Mouse (Mus musculus) frontal cortex, adult (tissue): ENCODE measurements around the gene Ank3.

Experiments
- ATAC-seq: cut with Nextera tagmentation; 2 replicates; pipeline ENCODE4 v1.9.2; 2017; ENCODE audit warnings: mild to moderate bottlenecking, moderate library complexity, mixed read lengths; ENCODE audit not compliant: low TSS enrichment

Ank3 gene

DNA sequence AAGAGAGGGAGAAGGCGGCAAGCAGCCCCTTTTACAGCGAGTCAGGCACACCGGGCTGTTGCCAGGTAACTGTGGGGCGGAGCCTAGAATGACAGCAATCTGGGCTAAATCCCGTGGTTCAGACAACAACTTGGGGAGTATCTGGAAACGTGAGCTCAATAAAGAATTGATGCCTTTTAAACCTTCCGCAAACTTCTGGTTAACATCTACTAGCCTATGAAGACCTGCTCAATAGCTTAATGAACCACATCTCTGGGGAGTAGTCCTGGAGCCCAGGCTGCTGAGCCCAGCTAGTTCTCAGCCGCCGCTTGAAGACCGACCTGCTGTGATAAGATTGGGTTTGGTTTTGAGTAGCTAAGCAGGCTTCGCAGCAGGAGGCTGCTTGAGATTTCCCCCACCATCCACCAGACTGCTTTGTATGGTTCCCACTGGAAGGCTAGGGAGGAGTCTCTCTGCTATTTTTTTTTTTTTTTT lies 175.7 kb downstream of the Ank3 start:
- peak; percentile 36; the same call in 1 of the 2 replicates for ATAC-seq

DNA sequence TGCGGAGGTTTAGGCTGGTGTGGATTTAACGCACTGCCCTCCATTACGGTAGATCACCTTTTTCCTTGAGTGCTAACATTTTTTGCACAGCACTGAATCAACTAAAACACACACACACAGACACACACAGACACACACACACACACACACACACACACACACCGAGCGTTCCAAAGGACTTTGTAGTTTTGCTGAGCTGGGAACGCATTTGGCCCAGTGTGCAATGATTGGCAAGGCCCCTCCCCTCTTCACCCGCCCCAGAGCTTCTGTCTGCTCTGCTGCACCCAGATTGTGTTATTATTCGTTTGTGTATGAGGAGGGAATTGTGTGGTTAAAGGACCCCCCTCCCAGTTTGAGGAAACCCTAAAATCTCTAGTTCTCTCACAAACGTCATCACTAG lies 176.3 kb downstream of the Ank3 start:
- no peak for ATAC-seq

DNA sequence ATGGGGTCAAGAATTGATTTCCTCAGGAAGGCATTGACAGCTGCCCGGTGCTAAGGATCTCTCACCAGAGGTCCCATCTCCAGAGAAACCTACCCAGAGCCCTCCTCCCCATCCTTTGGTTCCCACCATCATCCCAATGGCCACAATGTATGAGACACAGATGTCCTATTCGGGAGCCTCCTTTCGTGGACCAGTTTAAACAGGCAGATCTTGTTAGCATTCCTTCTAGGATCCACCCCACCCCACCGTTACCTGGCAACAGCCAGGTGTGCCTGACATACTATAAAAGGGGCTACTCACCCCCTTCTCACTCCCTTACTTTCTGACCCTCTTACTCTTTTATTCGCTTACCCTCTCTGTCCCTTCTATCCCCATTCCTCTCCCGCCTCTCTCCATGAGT lies 176.9 kb downstream of the Ank3 start:
- ATAC-seq: no peak

GRCm38 (mm10) chr10:69576264-69576663 lies 177.7 kb downstream of the Ank3 start:
- ATAC-seq: no peak

DNA sequence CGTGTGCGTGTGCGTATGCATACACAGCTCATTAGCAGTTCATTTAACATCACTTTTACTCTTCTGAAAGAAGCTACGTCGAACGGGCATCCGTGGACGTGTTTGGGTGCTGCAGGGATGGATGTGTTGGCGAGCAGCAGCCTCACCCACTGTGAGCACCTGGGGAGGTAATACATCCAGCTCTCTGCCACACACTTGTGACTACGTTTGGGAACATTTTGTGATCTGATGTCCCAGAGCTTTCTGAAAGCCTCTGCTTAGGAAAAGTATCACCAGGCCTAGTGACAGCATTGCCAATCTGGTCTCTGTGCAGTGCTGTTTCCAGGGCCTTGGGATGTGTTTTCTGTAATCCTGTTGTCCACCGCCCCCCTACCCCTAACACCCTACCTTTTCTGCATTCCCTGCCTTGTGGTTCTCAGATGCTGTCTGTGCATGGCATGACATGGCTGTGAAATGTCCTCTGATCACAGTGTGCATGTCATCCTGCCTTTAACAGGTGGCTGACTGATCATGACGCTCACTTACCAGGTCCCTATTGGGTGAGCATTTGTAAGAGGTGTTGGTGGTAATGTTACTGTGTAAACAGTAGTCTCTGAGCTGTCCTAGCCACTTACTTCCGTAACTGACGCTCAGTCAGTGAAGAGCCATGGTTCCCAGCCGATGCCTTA lies 178.6 kb downstream of the Ank3 start:
- ATAC-seq: 0 out of 2 replicates have a peak, but pooled peaks have one; percentile 6

DNA sequence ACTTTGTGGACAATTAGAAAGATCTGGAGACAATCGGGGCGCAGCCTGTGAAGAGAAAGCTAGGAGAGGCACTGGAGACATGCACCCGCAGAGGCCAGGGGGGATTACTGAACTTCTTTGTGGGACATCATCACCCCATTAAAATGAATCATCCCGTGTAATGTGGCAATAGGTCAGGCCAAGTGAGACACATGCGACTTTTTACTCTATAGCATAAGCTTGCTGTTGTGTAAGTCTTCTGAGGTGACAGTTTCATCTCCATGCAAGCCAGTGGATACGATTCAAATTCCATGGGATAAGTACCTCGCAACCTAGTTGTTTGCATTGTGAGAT lies 179.1 kb downstream of the Ank3 start:
- no peak for ATAC-seq

DNA sequence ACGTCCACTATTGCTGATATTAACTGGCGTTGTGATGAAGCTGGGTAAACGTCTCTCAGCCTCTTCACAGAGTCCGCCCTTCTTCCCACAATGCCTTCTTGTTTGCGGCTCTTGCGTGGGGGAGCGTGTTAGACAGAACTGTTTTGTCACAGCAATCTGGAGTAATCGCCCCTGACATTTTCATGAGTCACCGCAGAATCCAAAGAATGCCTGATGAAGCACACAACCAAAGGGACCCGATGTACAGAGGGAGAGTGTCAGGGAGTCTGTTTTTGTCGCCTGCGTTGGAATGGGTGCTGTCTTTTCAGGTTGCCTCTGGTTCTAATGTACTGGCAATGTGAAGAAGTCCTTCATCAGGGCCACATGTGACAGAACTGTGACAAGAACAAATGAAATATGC lies 181.0 kb downstream of the Ank3 start:
- ATAC-seq: peak; percentile 63

DNA sequence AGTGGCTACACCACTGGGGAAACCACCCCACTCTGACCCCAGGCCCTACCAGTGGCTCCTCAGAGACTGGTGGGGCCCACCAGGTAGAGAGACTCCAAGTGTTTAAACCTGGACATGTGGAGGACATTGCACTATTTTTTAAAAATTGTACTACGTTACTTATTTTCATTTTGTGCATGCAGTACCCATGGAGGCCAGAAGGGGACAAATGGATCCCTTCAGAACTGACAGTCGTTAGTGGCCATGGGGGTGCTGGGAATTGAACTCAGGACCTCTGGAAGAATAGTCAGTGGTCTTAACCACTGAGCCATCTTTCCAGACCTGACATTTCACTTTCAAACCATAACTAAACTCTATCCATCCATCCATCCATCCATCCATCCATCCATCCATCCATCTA lies 183.0 kb downstream of the Ank3 start:
- ATAC-seq: no peak

DNA sequence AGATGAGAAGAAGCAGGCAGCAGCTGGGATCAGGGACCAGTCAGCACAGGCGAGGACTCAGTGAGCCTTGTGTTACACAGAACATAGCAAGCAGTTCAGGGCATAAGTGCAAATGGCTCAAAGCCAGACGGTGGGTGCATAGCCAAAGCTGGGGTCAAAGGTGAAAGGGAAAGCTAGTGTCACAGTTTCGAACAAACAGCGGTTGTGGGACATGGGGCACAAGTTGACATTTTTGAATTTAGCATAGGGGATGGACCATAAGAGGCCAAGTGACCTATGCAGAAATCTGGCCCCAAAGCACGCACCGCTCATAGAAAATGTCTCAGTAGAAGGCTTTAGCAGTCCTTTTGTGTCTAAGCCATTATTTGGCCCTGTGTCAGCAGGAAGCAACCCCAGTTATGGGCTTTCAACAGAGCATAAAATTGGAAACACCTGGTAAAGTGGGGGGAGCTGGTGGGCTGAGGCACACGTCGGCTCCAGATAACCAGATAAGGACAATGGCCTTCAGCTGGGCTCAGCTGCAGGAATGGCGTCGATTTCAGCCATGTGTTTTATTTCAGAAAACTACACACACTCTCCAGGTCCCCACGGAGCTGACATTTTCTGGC lies 185.4 kb downstream of the Ank3 start:
- ATAC-seq: no peak

DNA sequence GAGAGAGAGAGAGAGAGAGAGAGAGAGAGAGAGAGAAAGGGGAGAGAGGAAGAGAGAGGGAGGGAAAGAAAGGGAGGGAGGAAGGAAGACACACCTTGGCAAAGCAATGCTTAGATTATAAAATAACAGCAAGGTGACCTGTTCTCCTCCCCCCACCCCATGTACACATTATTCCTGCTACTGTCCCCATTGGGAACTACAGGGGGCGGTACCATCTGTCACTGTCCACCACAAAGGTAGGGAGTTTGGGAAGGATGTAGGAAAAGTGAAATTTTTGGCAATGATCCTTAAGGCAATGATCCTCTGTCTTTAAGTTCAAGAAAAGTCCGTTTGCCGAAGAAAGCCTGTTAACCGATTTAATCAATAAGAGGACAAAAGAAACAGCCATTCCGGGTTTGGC lies 186.0 kb downstream of the Ank3 start:
- ATAC-seq: no peak

- no peak for ATAC-seq
These were observed 186.7 kb downstream of the Ank3 start for GRCm38 (mm10) chr10:69585271-69585670.

GRCm38 (mm10) chr10:69594186-69595131 lies 195.9 kb downstream of the Ank3 start:
- peak; percentile 76 for ATAC-seq

- ATAC-seq: no peak
These were observed 196.9 kb downstream of the Ank3 start for GRCm38 (mm10) chr10:69595487-69595886.

DNA sequence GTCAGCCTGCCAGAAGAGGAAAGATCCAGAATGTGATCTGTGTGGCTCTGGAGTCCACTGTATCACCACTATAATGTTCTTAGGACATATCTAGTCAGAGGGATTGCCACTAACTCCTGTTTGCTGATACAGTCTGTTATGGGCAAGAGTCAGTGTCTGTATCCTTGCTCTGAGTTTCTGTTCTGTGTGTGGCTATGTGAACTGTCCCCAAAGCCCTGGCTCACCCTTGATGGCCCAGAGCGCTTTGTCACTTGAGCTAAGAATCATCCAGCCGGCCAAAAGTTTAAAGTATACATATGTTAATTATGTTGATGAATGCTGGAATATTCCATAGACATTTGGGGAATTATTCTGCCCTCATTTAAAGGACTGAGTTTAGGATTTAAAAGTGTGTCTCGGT lies 202.9 kb downstream of the Ank3 start:
- no peak for ATAC-seq

DNA sequence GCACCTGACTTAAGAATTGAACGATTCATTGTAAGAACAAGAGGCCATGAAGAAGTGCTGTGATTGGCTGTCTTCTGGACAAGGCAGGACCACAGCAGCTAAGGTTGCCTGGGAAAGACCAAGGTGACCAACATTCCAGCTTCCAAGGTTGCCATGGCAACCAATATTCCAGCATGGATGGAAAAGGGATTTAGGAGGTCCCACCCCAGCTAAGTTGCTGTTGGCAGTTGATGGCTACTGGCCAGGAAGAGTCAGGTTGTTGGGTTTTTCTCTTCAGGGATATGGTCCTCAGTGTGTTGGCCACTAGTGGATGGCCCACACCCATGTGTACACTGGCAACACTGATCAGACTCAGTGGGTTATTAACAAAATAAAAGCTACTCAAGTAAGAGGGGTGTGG lies 204.1 kb downstream of the Ank3 start:
- ATAC-seq: no peak

- ATAC-seq: peak; percentile 61; the same call in 1 of the 2 replicates
These were observed 206.0 kb downstream of the Ank3 start for GRCm38 (mm10) chr10:69604609-69605008.

- ATAC-seq: peak; percentile 86
These were observed 206.6 kb downstream of the Ank3 start for GRCm38 (mm10) chr10:69605211-69605610.

GRCm38 (mm10) chr10:69607611-69608119 lies 209.1 kb downstream of the Ank3 start:
- ATAC-seq: no peak

DNA sequence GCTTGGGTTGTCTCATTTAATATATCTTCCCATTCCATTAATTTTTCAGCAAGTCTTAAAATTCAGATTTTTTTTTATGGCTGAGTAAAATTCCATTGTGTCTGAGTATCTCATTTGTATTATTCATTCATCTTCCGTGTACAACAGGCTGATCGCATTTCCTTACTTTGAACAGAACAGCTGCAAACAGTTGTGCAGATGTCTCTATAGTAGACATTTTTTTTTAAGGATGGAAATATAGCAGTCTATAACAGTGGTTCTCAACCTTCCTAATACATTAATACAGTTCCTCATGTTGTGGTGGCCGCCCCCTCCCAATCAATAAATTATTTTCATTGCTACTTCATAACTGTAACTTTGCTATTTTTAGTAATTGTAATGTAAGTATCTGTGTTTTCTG lies 212.7 kb downstream of the Ank3 start:
- ATAC-seq: no peak

DNA sequence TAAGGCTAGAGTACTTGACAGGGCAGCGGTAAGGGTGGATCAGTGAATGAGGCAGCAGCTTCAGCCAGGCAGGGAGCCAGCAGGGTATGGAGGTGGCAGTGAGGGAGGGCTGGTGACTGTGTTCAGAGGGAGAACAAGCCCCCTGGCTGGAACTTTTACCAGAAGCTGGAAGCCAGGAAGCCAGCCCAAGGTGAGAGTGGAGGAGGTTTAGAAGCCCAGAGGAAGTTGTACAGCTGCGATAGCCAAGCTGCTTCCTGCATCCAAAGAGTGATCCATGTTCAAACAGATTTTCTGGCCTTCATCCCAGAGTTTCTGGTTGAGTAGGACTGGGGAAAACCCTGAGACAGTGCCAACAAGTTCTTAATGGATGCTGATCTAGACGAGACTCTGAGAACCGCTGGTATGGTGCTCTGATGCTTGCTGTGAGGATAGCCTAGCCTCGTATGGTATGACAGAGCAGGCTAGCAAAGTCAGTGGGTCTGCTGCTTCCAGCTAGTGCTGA lies 213.3 kb downstream of the Ank3 start:
- peak; percentile 86 for ATAC-seq

DNA sequence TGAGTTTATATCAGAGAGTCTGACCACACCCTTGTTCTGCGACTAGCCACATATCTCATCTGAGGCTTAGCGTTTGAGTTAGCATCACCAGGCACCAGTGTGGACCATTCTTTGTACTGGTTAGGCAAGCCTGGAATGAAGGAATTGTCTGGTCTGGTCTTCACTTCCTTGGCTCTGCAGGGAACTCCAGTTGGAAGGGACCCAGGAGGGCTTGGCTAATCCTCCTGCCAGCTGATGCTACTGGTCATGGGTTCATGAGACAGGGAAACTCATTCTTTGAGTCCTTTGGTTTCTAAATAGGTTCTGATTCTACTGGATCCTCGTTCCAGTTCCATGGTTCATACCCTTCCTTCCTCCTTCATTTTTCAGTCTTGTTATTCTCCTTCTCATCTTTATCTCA lies 218.4 kb downstream of the Ank3 start:
- no peak for ATAC-seq

DNA sequence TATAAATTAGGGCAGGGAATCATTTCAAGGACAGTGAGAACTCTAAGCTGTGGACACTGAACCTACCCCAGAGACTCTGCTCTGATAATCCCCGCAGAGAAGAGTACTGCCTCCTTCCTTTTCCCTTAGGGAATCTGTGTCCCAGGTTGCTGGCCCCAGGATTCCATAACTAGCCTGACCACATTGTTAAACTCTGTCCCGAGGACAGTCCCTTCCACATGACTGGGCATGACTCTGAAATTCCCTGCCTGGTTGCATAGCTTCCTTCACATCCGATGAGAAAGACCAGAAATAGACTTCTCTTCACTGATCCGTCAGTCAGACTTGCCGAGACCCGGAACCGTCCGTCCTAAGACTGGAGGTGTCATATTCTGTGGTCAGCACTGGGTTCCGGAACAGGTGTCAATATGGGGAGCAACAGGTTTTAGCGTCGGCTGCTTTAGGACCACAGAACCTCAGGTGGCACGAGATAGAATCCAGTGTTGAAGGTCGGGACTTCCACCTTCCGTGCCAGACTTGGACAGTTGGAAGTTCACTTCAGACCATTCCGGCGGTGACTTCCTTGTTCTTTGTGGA lies 219.1 kb downstream of the Ank3 start:
- no peak for ATAC-seq
